Mouse (Mus musculus) left cerebral cortex, postnatal 14 days (tissue): Measurements from ENCODE around the gene Med25. TPM values are rescaled to one million over a fixed set of nuclear protein-coding genes. Genes with fewer than 3 reads are reported as not detected.
"Not testable (repeated sequence)": the region's sequence is repeated elsewhere in the genome, so short reads cannot be mapped to it uniquely, and the experiment has no call there.

Experiments
- DNase-seq, 2 experiments: peaks; one replicate each; pipeline ENCODE4 v3.0.0; 2021 to 2022; ENCODE audit warnings: low spot score in 2 of 2, mixed read lengths in 1 of 2
- intact Hi-C: fragments of 180-260 bp; cut with DNase I; formaldehyde crosslinking; loops from one replicate; pipeline ENCODE4 v1.15.1; 2025
- total RNA-seq, 2 experiments: library from RNA; stranded (reverse); gene quantifications; 2 replicates each; pipeline ENCODE4 v1.2.3; 2021

The Med25 gene
- total RNA-seq, 2 experiments from 2014 or later, result 92.5 to 103 TPM

DNA sequence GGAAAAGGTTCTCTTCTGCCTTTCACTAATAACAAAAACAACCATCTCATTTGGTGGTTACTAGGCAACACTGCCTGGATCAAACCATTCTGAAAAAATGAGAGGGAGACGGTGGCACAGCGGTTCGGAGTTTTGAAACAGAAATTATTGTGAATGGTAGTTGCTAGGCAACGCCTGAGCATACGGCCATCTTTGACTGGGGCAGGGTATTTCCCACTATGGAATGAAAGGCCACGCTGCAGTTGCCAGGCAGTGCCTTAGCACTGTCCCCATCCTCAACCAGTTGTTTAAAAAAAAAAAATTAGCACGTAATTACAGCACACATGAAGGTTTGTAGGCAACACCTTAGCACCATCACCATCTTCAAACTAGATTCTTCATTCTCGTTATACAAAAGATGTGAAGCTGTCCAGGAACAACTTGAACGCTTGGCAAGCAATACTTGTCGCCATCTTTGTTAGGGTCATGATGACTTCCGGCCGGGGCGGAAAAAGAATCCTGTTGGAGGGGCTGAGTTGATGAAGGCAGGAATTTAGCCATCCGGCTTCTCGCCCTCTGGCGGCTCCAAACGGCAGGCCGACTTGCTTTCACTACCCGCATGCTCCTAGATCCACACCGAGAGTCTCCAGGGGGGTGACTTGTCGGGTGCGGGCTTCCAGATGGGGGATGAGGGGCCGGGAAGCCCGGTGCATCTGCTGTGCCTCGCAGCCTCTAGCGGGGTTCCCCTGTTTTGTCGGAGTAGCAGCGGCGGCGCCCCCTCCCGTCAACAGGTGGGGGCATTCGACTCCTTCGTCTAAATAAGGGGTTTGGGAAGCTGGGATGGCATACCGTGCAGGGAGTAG, 3.3 kb upstream of the Med25 start, which contains the start of gene Fuz:
TSS of gene Fuz (plus strand) at position 487 of the 842 bp plus-strand sequence.
- peak; percentile 93 to 96 for DNase-seq
- intact Hi-C loops, result no loop called here

DNA sequence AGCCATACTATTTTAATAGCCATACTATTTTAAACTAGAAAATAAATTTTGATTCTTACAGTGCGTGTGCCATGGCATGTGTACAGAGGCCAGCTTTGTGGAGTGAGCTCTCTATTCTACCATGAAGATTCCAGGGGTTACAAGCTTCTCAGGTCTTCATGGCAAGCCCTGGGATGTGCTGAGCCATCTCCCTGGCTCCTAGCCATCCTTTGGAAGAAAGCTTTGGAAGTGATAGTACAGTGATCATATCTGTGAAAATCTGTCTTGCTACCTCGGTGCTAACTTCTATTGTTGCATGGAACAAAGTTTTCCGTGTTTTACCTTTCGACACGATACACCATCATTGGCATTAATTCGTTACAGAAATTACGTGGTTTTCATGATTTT, 2.7 kb upstream of the Med25 start:
- intact Hi-C loops, result no loop called here
- no peak for DNase-seq

DNA sequence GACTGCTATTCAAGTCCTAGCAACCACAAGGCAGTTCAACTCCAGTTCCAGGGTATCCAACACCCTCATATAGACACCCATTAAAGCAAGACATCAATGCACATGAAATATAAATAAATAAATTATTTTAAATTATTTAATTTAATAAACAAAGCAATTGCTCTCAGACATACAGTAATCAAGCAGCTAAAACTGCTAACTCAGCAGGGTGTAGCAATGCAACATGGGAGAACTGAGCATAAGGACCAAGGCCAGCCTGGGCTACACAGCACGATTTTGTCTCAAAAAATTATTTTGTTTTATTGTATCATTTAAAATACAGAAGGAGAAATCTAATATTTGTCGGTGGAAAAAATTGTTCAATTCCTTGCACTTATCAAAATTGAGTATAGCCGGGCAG, 1.7 kb upstream of the Med25 start:
- intact Hi-C loops, result no loop called here

DNA sequence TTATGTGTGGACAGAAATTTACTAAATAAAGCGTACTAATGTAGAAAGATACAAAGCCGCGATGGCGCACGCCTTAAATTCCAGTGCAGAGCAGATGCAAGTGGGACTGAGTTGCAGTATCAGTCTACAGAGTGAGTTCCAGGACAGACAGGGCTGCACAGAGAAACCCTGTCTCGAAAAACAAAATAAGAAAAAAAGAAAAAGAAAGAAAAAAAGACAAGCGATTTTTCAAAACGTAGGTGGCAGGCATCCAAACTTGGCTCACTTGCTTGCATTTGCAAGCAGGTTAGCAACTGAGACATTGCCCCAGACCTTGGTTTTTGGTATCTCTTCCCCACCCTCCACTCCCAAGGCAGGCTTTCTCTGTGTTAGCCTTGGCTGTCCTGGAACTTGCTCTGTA, 685 bp upstream of the Med25 start:
- DNase-seq, result no peak
- intact Hi-C loops, result no loop called here

More for the DNA sequence above, 1.7 kb upstream of the Med25 start:
- DNase-seq, result no peak

DNA sequence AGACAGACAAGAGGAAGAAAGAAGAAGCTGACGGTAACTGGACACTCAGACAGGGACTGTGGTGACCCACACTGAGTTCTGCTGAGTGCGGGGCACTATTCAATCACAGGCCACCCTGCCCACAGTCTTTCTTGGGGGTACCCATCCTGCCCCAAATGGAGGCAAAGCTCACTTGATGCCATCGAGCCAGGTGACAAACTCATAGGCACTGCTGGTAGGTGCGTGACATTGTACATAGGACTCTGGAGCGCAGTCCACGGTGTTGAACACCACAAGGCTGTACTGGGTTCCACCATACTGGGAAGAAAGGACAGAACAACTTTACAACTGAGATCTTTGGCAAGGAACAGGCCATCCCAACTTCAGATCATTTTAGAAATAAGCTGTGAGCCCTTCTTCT, 901 bp downstream of the Med25 start:
- no peak for DNase-seq

DNA sequence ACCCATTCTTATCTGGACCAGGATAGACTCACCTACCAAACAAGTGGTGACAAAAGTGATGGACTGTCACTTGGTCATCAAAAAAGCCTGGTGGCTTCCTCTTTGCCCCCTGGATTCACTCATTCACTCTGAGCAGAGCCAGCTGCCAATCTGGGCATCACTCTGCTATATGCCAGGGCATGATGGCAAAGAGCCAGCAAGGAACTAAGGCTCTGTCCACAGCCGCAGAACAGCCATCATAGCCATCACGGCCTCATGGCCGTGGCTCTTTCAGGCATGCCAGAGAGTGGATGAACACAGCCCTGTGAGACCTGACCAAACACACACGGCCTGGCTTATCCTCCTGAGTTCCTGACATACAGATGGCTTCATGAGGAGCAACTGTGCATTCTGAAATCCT, 1.8 kb downstream of the Med25 start:
- intact Hi-C loops, result loop anchor here (2.0 kb wide), 1 partner anchor 18 kb away; no protein-coding TSS in a partner anchor
- no peak for DNase-seq

More for the DNA sequence above, 901 bp downstream of the Med25 start:
- intact Hi-C loops, result loop anchor here (2.0 kb wide), 1 partner anchor 19 kb away; no protein-coding TSS in a partner anchor

DNA sequence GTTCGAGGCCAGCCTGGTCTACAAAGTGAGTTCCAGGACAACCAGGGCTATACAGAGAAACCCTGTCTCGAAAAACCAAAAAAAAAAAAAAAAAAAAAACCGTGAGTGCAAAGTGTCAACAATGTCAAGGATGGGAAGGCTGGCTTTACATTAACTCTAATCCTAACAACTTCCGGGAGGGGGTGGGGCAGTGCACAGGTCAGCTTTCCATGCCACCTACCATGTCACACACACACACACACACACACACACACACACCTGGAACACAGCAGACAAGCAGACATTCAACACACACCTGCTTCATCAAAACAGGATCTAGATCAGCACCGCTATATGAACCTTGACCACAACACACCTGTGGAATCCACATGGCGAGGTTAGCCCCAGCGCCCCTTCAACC, 2.3 kb downstream of the Med25 start:
- DNase-seq, result no peak
- intact Hi-C loops, result loop anchor here (2.0 kb wide), 1 partner anchor 17 kb away; no protein-coding TSS in a partner anchor

DNA sequence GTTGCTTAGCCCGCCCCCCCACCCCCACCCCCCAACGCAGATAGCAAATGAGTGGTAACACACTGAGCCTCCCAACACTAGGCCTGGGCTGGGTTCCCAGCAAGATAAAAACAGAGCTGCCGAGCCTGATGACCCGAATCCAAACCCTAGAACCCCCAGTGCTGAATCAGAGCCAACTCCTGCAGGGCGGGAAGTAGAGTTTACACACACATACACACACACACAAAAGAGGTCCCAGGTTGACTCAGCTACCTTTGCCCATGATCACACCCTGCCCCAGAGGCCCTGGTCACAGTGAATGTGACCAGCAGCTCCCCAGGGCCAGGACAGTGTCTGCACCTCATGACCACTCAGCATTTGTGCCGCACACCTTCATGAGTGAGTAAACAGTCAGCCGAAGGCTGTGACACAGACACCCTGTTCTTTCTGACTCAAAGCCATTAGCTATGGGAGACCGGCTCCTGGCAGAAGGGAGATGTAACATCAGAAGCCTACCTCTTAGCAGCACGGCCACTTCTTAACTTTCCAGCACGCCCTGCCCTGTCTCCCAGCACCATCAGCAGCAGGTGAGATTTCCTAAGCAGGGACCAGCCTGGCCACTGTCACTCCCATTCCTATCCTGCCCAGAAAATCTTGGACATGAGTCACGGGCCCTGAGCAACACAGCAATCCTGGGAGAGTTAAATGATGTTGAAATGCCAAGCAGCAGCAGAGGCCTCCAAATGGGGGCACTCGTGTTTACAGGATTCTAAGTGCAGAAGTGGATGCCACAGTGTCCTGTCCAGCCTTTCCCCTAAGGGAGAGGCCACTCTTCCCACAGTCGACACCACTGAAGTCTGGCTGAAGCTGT, 4.0 kb downstream of the Med25 start:
- intact Hi-C loops, result no loop called here

DNA sequence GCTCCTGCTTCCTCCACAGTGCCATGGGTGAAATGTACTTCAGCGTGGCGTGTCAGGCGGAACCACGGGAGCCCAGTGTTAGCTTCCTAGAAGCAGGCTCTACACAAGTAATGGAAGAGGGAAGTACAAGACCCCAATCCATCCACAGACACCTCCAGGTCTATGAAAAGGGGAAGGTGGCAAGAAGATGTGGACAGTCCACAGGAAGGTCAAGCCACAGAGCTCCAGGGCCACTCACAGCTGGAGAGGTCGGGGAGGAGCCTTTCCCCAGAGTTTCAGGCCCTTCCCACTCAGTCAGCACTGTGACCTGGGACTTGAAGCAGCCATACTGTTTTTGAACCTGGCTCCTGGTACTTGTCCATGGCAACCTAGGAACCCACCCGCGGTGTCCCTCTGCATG, 5.5 kb downstream of the Med25 start:
- intact Hi-C loops, result no loop called here
- DNase-seq, result no peak

More for the DNA sequence above, 4.0 kb downstream of the Med25 start:
- no peak for DNase-seq

DNA sequence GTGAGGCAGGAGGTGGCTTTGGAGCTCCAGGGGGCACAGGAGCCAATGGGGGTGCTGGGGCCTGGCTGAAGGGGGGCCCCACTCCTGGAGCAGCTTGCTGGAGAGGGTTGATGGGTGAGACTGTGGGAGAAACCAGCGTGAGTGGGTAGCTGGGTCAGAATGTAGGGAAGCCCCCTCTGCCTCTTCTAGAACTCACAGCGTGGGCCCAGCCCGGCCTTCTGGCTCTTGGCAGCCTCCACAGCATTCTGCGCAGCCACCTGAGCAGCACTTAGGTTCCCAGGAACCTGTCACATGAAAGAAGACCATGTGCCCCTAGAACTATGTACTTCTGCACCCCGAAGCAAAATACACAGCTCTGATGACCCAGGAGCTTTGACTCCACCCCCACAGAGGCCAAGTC, 7.9 kb downstream of the Med25 start:
- intact Hi-C loops, result no loop called here
- no peak for DNase-seq

DNA sequence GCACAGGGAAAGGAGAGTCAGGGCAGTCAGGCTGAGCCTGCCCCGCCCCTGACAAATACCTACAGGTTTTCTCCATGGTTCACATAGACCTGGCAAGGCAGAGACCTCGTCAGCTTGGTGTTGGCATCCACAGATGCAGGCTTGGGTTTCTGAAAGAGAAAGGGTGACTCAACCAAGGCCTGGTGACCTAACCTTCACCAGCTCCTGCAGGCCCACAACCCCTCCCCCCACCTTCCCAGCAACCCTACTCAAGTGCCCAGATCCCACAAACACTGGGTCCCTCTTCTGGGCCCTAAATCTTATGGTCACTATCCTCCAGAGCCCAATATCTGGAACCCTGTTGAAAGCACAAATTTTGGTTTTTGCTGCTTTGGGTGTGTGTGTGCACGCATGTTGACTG, 9.5 kb downstream of the Med25 start:
- intact Hi-C loops, result no loop called here
- no peak for DNase-seq

DNA sequence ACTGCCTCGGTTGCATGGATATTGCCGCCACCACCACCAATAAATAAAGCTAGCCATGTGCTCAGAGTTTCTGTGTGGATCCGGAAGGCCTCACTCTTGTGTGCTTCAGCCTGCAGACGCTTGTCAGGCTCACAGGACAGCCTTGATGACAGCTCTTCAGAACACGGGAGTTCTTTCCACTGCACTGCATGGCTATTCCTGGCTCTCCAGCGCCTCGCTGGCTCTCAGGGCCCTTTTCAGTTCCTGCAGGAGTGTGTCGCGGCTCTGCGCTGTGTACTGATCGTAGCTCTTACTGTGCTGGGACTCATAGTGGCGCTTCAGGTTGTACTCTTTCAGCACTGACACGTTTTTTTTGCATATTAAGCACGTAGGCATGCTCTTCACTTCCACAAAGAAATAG, 14.7 kb downstream of the Med25 start:
- no peak for DNase-seq
- intact Hi-C loops, result no loop called here

DNA sequence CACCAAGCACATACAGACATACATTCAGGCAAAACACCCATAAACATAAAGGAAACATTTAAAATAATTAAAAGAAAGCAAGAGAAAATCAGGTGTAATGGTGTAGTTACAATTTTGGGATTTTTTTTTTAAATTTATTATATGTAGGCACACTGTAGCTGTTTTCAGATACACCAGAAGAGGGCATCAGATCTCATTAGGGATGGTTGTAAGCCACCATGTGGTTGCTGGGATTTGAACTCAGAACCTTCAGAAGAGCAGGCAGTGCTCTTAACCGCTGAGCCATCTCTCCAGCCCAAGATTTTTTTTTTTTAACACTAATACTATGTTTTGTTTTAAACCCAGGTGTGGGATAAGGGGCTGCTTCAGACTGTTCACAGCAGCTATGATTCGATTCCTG, 20.7 kb downstream of the Med25 start:
- DNase-seq, result not testable (repeated sequence)
- intact Hi-C loops, result loop anchor here (2.0 kb wide), 1 partner anchor 19 kb away; no protein-coding TSS in a partner anchor

DNA sequence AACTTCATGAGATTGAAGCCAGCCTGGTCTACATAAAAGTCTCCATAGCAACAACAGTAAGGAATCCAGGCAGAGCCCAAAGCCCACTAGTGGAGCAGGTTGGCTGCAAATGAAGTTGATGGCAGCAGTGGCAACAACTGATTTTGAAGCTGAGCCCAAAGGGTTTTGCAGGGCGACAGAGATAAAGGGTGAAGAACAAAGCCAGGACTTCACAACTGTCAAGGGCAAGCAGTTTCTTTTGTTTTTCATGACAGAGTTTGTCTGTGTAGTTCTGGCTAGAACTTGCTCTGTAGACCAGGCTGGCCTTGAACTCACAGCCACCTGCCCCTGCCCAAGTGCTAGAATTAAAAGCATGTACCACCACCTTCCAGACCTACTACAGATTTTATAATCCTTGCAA, 21.3 kb downstream of the Med25 start:
- DNase-seq, result no peak
- intact Hi-C loops, result no loop called here

DNA sequence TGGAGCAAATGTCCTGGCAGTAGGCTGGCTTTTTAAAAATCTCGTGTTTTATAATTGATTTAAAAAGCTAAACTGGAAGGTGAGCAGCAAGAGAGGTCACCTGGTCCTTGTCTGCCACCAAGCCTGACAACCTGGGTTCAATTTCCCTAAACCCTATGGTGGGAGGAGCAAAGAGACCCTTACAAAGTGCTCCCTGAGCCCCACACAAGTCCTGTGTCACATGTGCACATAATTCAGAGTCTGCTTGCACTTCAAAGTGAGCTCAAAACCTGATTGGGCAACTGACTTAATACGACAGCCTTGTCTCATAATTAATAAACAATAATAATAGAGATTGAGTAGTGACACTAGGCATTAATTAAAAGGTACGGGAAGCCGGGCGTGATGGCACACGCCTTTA, 21.9 kb downstream of the Med25 start:
- DNase-seq, result no peak
- intact Hi-C loops, result no loop called here

DNA sequence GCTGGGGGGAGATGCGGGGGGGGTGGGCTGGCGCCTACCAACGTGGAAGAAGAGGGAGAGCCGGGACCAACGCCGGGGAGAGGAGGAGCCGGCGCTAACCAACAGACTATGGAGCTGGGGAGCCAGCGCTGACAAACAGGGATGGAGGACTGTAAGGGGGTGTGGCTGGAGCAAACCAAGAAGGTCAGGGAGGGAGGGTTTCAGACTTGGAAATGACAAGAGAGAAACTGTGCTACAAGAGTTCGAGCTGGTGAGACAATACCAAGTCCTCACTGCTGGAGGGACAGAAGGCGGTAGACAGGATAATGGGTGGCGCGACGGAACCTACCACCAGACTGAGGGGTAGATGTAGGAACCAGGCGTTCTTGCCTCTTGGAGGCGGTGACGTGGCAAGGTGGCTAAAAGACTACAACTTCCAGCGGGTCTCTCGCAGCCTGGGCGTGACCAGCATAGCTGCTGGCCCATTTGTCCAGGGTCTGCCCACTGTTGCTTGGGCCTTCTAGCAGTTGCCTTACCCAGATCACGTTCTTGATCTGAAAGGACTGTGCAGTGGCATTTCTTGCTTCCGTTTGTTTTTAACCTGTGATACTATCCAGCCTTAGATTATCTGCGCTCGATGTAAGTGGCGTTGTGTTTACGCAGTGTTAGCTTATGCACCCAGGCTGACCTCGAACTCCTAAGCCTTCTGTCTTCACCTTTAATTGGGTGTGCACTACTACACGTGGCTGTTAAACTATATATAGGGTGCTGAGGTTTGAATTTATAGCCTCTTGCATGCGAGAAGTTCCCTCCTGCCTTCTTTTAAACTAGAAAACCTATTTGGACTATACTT, 22.6 kb downstream of the Med25 start, which contains the start of gene Ptov1:
TSS of gene Ptov1 (minus strand) at position 92 of the 832 bp plus-strand sequence.
- intact Hi-C loops, result no loop called here
- DNase-seq, result peak; percentile 94 to 99

DNA sequence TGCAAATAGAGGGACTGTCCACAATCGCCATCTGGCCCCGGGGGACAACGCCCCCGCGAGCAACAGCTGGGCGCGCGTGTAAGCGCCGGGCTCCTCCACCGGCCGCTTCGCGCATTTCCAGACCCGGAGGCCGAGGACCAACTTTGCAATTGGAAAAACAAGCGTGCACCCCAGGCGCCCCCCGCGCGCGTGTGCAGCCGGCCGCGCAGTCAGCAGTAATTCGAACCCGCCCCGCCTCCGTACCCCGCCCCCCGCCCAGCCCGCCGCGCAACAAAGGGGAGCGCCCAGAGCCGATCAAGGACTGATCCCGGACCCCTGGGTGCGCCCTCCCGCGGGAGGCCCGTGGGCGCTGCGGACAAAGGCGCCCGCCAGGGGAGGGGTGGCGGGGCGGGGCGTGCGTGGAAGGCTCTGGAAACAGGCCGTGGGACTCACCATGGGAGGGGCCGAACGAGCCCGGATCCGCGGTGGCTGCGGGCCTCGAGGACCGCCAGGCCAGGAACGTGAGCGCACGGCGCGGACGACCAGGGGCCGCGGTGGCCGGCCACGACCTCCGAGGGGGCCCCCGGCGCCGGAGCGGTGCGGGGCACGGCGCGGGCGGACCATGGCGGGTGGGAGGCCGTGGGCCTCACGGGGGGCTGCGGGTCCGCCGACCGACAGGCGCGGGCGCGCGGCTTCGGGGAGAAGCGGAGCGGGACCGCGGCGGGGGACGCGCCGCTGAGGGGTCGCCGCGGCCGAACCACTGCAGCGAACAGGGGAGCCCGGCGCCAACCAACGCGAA, 23.4 kb downstream of the Med25 start:
- intact Hi-C loops, result no loop called here
- DNase-seq, result peak in 1 of 2 experiments; percentile 51

DNA sequence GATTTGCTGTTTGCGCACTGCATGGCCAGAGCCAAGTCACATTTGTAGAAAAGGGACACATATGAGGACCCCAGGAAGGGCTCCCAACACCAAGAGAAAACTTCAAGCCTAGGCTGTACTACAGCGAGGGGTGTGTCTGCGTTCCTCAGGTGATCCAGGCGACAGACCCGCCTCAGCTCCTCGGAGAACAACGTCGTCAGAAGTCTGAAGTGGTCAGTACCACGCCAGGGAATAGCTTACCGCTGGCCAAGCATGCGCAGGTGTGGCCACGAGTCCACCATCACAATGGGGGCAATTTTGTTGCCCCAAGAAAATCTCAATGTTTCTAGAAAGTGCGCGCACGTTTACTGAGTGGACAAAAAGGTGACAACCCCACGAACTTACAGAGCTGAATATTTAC, 24.0 kb downstream of the Med25 start:
- no peak for DNase-seq
- intact Hi-C loops, result no loop called here

DNA sequence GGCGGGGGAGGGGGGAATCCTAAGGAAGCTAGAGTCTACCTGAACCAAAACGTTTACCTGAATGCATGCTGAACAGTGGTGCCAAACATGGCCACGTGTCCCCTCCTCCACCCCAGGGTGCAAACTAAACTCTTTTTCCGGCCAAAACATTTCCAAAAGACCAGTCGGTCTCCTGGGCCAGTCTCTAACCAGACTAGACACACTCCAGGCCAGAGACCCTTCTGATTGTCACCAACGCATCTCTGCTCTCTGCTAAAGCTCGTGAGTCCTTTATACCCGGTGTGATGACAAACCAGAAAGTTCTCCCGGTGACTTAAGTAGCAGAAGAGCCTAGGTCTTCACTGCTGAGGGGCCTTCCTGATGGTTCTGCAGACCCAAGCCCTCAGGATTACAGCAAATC, 24.7 kb downstream of the Med25 start:
- intact Hi-C loops, result no loop called here
- DNase-seq, result no peak
